28 mouse cellular contexts compared by ENCODE assay signal in genomic region chr2:70695712-70696111, GRCm38 (mm10). TPM values are rescaled to one million over a fixed set of nuclear protein-coding genes. Genes with fewer than 3 reads are reported as not detected.
DNase-seq lines count a peak whose midpoint lies in the region; ATAC-seq and TF ChIP-seq lines count a peak whose summit lies in the region.
"Had no signal": no experiment of that assay in that cellular context is flagged by ENCODE, and none has a peak within 500 bp of the region (broad histone marks: within the 10 kb centered on the region; RNA-seq: fewer than 3 reads in every experiment).

No protein-coding gene starts in this region.

- intact Hi-C loops in heart, postnatal 14 days (cut with DNase I): no loop called here

- H3K4me1 ChIP-seq in kidney, postnatal 0 days (replicated peaks; ENCODE audit: insufficient read depth, low read length): no peaks in the 10 kb centered on the region
- no peaks in the 10 kb centered on the region for H3K4me1 ChIP-seq in kidney, embryonic 14.5 days (ENCODE audit: control insufficient read depth, insufficient read depth, low read length)
- H3K4me1 ChIP-seq in lung, embryonic 15.5 days: peaks cover 7% of the 10 kb centered on the region; the same call in 1 of the 2 replicates
- H3K4me1 ChIP-seq in stomach, embryonic 14.5 days (ENCODE audit: control insufficient read depth, insufficient read depth, low read length): no peaks in the 10 kb centered on the region
- H3K4me1 ChIP-seq in stomach, postnatal 0 days (replicated peaks; ENCODE audit: control insufficient read depth, insufficient read depth): no peaks in the 10 kb centered on the region
- H3K4me1 ChIP-seq: forebrain, embryonic 10.5 days; forebrain, embryonic 13.5 days; heart, embryonic 10.5 days; heart, embryonic 13.5 days; hindbrain, embryonic 12.5 days had no signal

- no peaks in the 10 kb centered on the region for H3K27me3 ChIP-seq in kidney, postnatal 0 days (ENCODE audit: insufficient read depth, low read length)
- H3K27me3 ChIP-seq in kidney, embryonic 14.5 days (ENCODE audit: control insufficient read depth, insufficient read depth, low read length): no peaks in the 10 kb centered on the region
- H3K27me3 ChIP-seq in lung, embryonic 15.5 days: no peaks in the 10 kb centered on the region
- no peaks in the 10 kb centered on the region for H3K27me3 ChIP-seq in stomach, embryonic 14.5 days (ENCODE audit: control insufficient read depth, insufficient read depth, low read length)
- no peaks in the 10 kb centered on the region for H3K27me3 ChIP-seq in stomach, postnatal 0 days (ENCODE audit: control insufficient read depth, insufficient read depth, low read length)
- H3K27me3 ChIP-seq: forebrain, embryonic 13.5 days; heart, embryonic 13.5 days; hindbrain, embryonic 12.5 days had no signal

- DNase-seq in kidney, postnatal 0 days (ENCODE audit: low spot score): no peak
- no peak for DNase-seq in lung, postnatal 25 days (ENCODE audit: low spot score)
- peak; percentile 63 for DNase-seq in stomach, postnatal 0 days (ENCODE audit: low spot score)
- DNase-seq in urinary bladder, postnatal 25 days (ENCODE audit: low spot score): no peak
- no peak for DNase-seq in heart, postnatal 14 days
- DNase-seq: adrenal gland, adult 8-10 months; adrenal gland, postnatal 25 days; cerebellum, adult 11-12 months; cerebellum, adult 8-10 months; cerebellum, postnatal 10 days; cerebellum, postnatal 36 days; embryo, embryonic 11 days; gastrocnemius, postnatal 10 days; gastrocnemius, postnatal 36 days; heart, adult 2 months had no signal

- no peak for TF ChIP-seq CTCF in kidney, postnatal 0 days (IDR thresholded peaks at IDR 0.05; ENCODE audit: low read depth)
- no peak for TF ChIP-seq CTCF in stomach, postnatal 0 days (IDR thresholded peaks at IDR 0.05; ENCODE audit: low read depth)

- no peak overlapping the region for H3K9ac ChIP-seq in kidney, postnatal 0 days (ENCODE audit: low read depth, low read length)
- H3K9ac ChIP-seq in kidney, embryonic 14.5 days (ENCODE audit: low read depth, low read length): no peak overlapping the region
- H3K9ac ChIP-seq in lung, embryonic 15.5 days: no peak overlapping the region
- H3K9ac ChIP-seq in stomach, embryonic 14.5 days (replicated peaks; ENCODE audit: low read depth, low read length): no peak overlapping the region
- no peak overlapping the region for H3K9ac ChIP-seq in stomach, postnatal 0 days (ENCODE audit: low read length)
- H3K9ac ChIP-seq: forebrain, embryonic 13.5 days; heart, embryonic 13.5 days; hindbrain, embryonic 12.5 days had no signal

- no peak overlapping the region for H3K4me3 ChIP-seq in kidney, postnatal 0 days (replicated peaks; ENCODE audit: low read depth, low read length)
- no peak overlapping the region for H3K4me3 ChIP-seq in kidney, embryonic 14.5 days (ENCODE audit: low read length)
- no peak overlapping the region for H3K4me3 ChIP-seq in lung, embryonic 15.5 days
- no peak overlapping the region for H3K4me3 ChIP-seq in stomach, embryonic 14.5 days (ENCODE audit: low read depth, low read length)
- H3K4me3 ChIP-seq in stomach, postnatal 0 days (ENCODE audit: low read depth, low read length): no peak overlapping the region
- H3K4me3 ChIP-seq: forebrain, embryonic 10.5 days; forebrain, embryonic 13.5 days; heart, adult 2 months; heart, embryonic 10.5 days; heart, embryonic 13.5 days; hindbrain, embryonic 12.5 days had no signal

- WGBS in kidney, postnatal 0 days: 79% methylated on average over 10 of the region's 10 CpGs
- 87% methylated on average over 10 of the region's 10 CpGs for WGBS in kidney, embryonic 14.5 days
- WGBS in lung, embryonic 15.5 days: 59% methylated on average over 10 of the region's 10 CpGs
- 69% methylated on average over 10 of the region's 10 CpGs for WGBS in stomach, embryonic 14.5 days
- 64% methylated on average over 10 of the region's 10 CpGs for WGBS in stomach, postnatal 0 days

- H3K4me2 ChIP-seq in kidney, postnatal 0 days (ENCODE audit: low read length): no peak overlapping the region
- H3K4me2 ChIP-seq in kidney, embryonic 14.5 days (replicated peaks; ENCODE audit: low read depth, low read length): no peak overlapping the region
- no peak overlapping the region for H3K4me2 ChIP-seq in lung, embryonic 15.5 days
- no peak overlapping the region for H3K4me2 ChIP-seq in stomach, embryonic 14.5 days (replicated peaks; ENCODE audit: low read depth, low read length)
- H3K4me2 ChIP-seq in stomach, postnatal 0 days (replicated peaks; ENCODE audit: low read depth): no peak overlapping the region
- H3K4me2 ChIP-seq: forebrain, embryonic 13.5 days; heart, embryonic 13.5 days; hindbrain, embryonic 12.5 days had no signal

- ATAC-seq in kidney, postnatal 0 days (replicated peaks; ENCODE audit: low FRiP score, low read depth): 0 out of 2 replicates have a peak, but pooled peaks have one; percentile 31
- ATAC-seq in kidney, embryonic 14.5 days (ENCODE audit: low FRiP score, low TSS enrichment): no peak
- ATAC-seq in lung, embryonic 15.5 days (ENCODE audit: borderline replicate concordance, extremely low read depth, low FRiP score, low TSS enrichment): peak; percentile 60; the same call in 1 of the 2 replicates
- ATAC-seq in stomach, embryonic 14.5 days (ENCODE audit: insufficient number of reproducible peaks, insufficient read depth, low FRiP score, low read depth): 0 out of 2 replicates have a peak, but pooled peaks have one; percentile 76
- peak; percentile 75; the same call in 1 of the 2 replicates for ATAC-seq in stomach, postnatal 0 days (ENCODE audit: low FRiP score, low TSS enrichment)
- ATAC-seq: activated CD4-positive, CD25-positive, alpha-beta regulatory T cell, adult 4 months; forebrain, embryonic 13.5 days; forebrain, embryonic 16.5 days had no signal

- peaks cover 15% of the 10 kb centered on the region for H3K36me3 ChIP-seq in kidney, postnatal 0 days (ENCODE audit: insufficient read depth, low read length)
- H3K36me3 ChIP-seq in kidney, embryonic 14.5 days (ENCODE audit: control insufficient read depth, insufficient read depth, low read length): peaks cover 22% of the 10 kb centered on the region
- peaks cover 19% of the 10 kb centered on the region for H3K36me3 ChIP-seq in lung, embryonic 15.5 days
- H3K36me3 ChIP-seq in stomach, embryonic 14.5 days (ENCODE audit: control insufficient read depth, insufficient read depth, low read length): peaks cover 15% of the 10 kb centered on the region
- H3K36me3 ChIP-seq in stomach, postnatal 0 days (ENCODE audit: control insufficient read depth, insufficient read depth, low read length): peaks cover 12% of the 10 kb centered on the region; the same call in 1 of the 2 replicates

- TF ChIP-seq EP300 in stomach, postnatal 0 days (optimal IDR thresholded peaks at IDR 0.05): no peak

- H3K9me3 ChIP-seq in kidney, postnatal 0 days (replicated peaks; ENCODE audit: low read length): no peaks in the 10 kb centered on the region
- 0 out of 2 replicates have a peak, but pooled peaks cover 2% of the 10 kb centered on the region for H3K9me3 ChIP-seq in kidney, embryonic 14.5 days (ENCODE audit: control insufficient read depth, low read length)
- H3K9me3 ChIP-seq in lung, embryonic 15.5 days: no peaks in the 10 kb centered on the region
- no peaks in the 10 kb centered on the region for H3K9me3 ChIP-seq in stomach, embryonic 14.5 days (ENCODE audit: control insufficient read depth, low read depth, low read length)
- H3K9me3 ChIP-seq in stomach, postnatal 0 days (ENCODE audit: control insufficient read depth, low read length): no peaks in the 10 kb centered on the region
- H3K9me3 ChIP-seq: forebrain, embryonic 10.5 days; heart, embryonic 10.5 days; hindbrain, embryonic 12.5 days had no signal

- H3K27ac ChIP-seq in kidney, postnatal 0 days: no peak overlapping the region
- no peak overlapping the region for H3K27ac ChIP-seq in kidney, embryonic 14.5 days (ENCODE audit: low read depth, low read length)
- H3K27ac ChIP-seq in lung, embryonic 15.5 days: peak overlapping the region; percentile 50; the same call in 1 of the 2 replicates
- H3K27ac ChIP-seq in stomach, embryonic 14.5 days (ENCODE audit: low read length): 0 out of 2 replicates have a peak overlapping the region, but pooled peaks have one; percentile 21
- H3K27ac ChIP-seq in stomach, postnatal 0 days (replicated peaks): no peak overlapping the region
- H3K27ac ChIP-seq: forebrain, embryonic 10.5 days; forebrain, embryonic 13.5 days; heart, adult 2 months; heart, embryonic 10.5 days; heart, embryonic 13.5 days; hindbrain, embryonic 12.5 days had no signal

RNA-seq across cellular contexts. Expression of gene Gm26558, which starts 33.8 kb away (rescaled TPM):
- 3.1 and 5.0 TPM in 2 replicates for polyA plus RNA-seq in kidney, postnatal 0 days (2015; fragmentation: Nextera tagmentation; extraction: Ambion mirVana)
- 5.0 and 6.1 TPM in 2 replicates for polyA plus RNA-seq in kidney, embryonic 14.5 days (2014; fragmentation: Nextera tagmentation; extraction: Ambion mirVana)
- polyA plus RNA-seq in lung, embryonic 15.5 days (2015; fragmentation: Nextera tagmentation; extraction: Ambion mirVana): 3.7 and 5.0 TPM in 2 replicates
- polyA plus RNA-seq in stomach, embryonic 14.5 days (2014; fragmentation: Nextera tagmentation; extraction: Ambion mirVana): 6.1 and 7.6 TPM in 2 replicates
- 3.2 and 3.4 TPM in 2 replicates for polyA plus RNA-seq in stomach, postnatal 0 days (2015; fragmentation: Nextera tagmentation; extraction: Ambion mirVana)
- not detected for total RNA-seq in heart, postnatal 14 days (2021)
- total RNA-seq: gastrocnemius, adult 18-20 months; gastrocnemius, postnatal 10 days; heart, adult 2 months; heart, postnatal 25 days; hematopoietic stem cell, adult 5-6 weeks had no signal
- polyA plus RNA-seq: activated CD4-positive, CD25-positive, alpha-beta regulatory T cell, adult 4 months; heart, adult 2 months had no signal

RNA-seq across cellular contexts. Expression of gene Gorasp2, which starts 34.3 kb away (rescaled TPM):
- polyA plus RNA-seq in kidney, postnatal 0 days (2015; fragmentation: Nextera tagmentation; extraction: Ambion mirVana): 151 and 161 TPM in 2 replicates
- polyA plus RNA-seq in kidney, embryonic 14.5 days (2014; fragmentation: Nextera tagmentation; extraction: Ambion mirVana): 131 and 185 TPM in 2 replicates
- 173 and 177 TPM in 2 replicates for polyA plus RNA-seq in lung, embryonic 15.5 days (2015; fragmentation: Nextera tagmentation; extraction: Ambion mirVana)
- 172 and 193 TPM in 2 replicates for polyA plus RNA-seq in stomach, embryonic 14.5 days (2014; fragmentation: Nextera tagmentation; extraction: Ambion mirVana)
- 139 TPM in 2 replicates for polyA plus RNA-seq in stomach, postnatal 0 days (2015; fragmentation: Nextera tagmentation; extraction: Ambion mirVana)
- total RNA-seq in heart, postnatal 14 days (2021): 10 to 100 TPM; 59.9 to 63.4 TPM

Comparison
In these comparisons a context has a peak if more than half of its experiments do, and no peak if none do; other contexts are left out.
1. H3K27ac ChIP-seq: peak in lung, embryonic 15.5 days (single experiment) and stomach, embryonic 14.5 days (single experiment); none in kidney, postnatal 0 days (single experiment), kidney, embryonic 14.5 days (single experiment) and stomach, postnatal 0 days (single experiment).